10 mouse cellular contexts compared by ENCODE assay signal in genomic region chr2:78580013-78580412, GRCm38 (mm10).
DNase-seq lines count a peak whose midpoint lies in the region; ATAC-seq and TF ChIP-seq lines count a peak whose summit lies in the region.
"Had no signal": no experiment of that assay in that cellular context is flagged by ENCODE, and none has a peak within 500 bp of the region (broad histone marks: within the 10 kb centered on the region; RNA-seq: fewer than 3 reads in every experiment).

No protein-coding gene starts in this region.

- H3K9me3 ChIP-seq in lung, postnatal 0 days (ENCODE audit: low read length) = no peaks in the 10 kb centered on the region
- H3K9me3 ChIP-seq: intestine, embryonic 15.5 days had no signal

- no peak overlapping the region for H3K9ac ChIP-seq in lung, postnatal 0 days (replicated peaks; ENCODE audit: low read depth)
- H3K9ac ChIP-seq: intestine, embryonic 15.5 days had no signal

- no peak for ATAC-seq in lung, postnatal 0 days
- ATAC-seq: intestine, embryonic 15.5 days had no signal

- no peak for TF ChIP-seq CTCF in lung, postnatal 0 days (IDR thresholded peaks at IDR 0.05)

- no peaks in the 10 kb centered on the region for H3K79me2 ChIP-seq in myocyte (ENCODE audit: control insufficient read depth, insufficient read depth)

- 4% methylated on average over 6 of the region's 6 CpGs for WGBS in lung, postnatal 0 days

- H3K27me3 ChIP-seq in lung, postnatal 0 days (replicated peaks; ENCODE audit: insufficient read depth, low read length) = no peaks in the 10 kb centered on the region
- no peaks in the 10 kb centered on the region for H3K27me3 ChIP-seq in myocyte (ENCODE audit: control insufficient read depth, insufficient read depth, insufficient read length)
- H3K27me3 ChIP-seq: intestine, embryonic 15.5 days had no signal

- TF ChIP-seq POLR2A in myocyte (IDR thresholded peaks at IDR 0.05; ENCODE audit: insufficient read length, low read depth) = no peak

- no peaks in the 10 kb centered on the region for H3K4me1 ChIP-seq in lung, postnatal 0 days (ENCODE audit: insufficient read depth, low read depth, low read length)
- H3K4me1 ChIP-seq: intestine, embryonic 15.5 days had no signal

- H3K36me3 ChIP-seq in lung, postnatal 0 days (ENCODE audit: insufficient read depth, low read length) = no peaks in the 10 kb centered on the region
- H3K36me3 ChIP-seq in myocyte (ENCODE audit: control insufficient read depth, insufficient read depth) = no peaks in the 10 kb centered on the region
- H3K36me3 ChIP-seq: intestine, embryonic 15.5 days had no signal

- H3K4me2 ChIP-seq in lung, postnatal 0 days (replicated peaks; ENCODE audit: low read depth, low read length) = no peak overlapping the region
- peak overlapping the region; percentile 12 for H3K4me2 ChIP-seq in myocyte (ENCODE audit: low read depth)
- H3K4me2 ChIP-seq: intestine, embryonic 15.5 days had no signal

- H3ac ChIP-seq in myocyte (ENCODE audit: control insufficient read depth, insufficient read length) = no peak overlapping the region

- no peak overlapping the region for H3K4me3 ChIP-seq in lung, postnatal 0 days (ENCODE audit: low read depth, low read length)
- no peak overlapping the region for H3K4me3 ChIP-seq in myocyte
- H3K4me3 ChIP-seq: gastrocnemius, adult 2 months; intestine, embryonic 15.5 days; layer of hippocampus, adult 2 months had no signal

- TF ChIP-seq EP300 in lung, postnatal 0 days (IDR thresholded peaks at IDR 0.05) = no peak

- peak; percentile 6 for DNase-seq in lung, postnatal 0 days (ENCODE audit: low spot score)
- DNase-seq in lung, postnatal 36 days = no peak
- DNase-seq in brain, adult 2 months (ENCODE audit: low read depth, low spot score) = peak; percentile 15
- peak; percentile 9 for DNase-seq in liver
- DNase-seq in retina, embryonic 14.5 days (ENCODE audit: low spot score) = no peak
- DNase-seq in ovary, postnatal 14 days (ENCODE audit: low spot score) = no peak
- DNase-seq: gastrocnemius, adult 2 months had no signal

- no peak overlapping the region for H3K27ac ChIP-seq in lung, postnatal 0 days (ENCODE audit: low read length)
- H3K27ac ChIP-seq: gastrocnemius, adult 2 months; intestine, embryonic 15.5 days; layer of hippocampus, adult 2 months had no signal

TF ChIP-seq in myocyte, 11 proteins besides CTCF, POLR2A, EP300 and RAD21:
- no peak for TF ChIP-seq USF1 (IDR thresholded peaks at IDR 0.05; ENCODE audit: low read depth)
- no peak for TF ChIP-seq TCF3 (IDR thresholded peaks at IDR 0.05; ENCODE audit: insufficient read length, low read depth)
- no peak for TF ChIP-seq POLR2AphosphoS2 (IDR thresholded peaks at IDR 0.05; ENCODE audit: insufficient read length, low read depth)
- TF ChIP-seq E2F4 (IDR thresholded peaks at IDR 0.05; ENCODE audit: insufficient read depth) = no peak
- no peak for TF ChIP-seq MYOG (IDR thresholded peaks at IDR 0.05; ENCODE audit: control insufficient read depth in 1 of 3, insufficient read depth in 1 of 3, insufficient read length in 2 of 3, low read depth in 2 of 3)
- no peak for TF ChIP-seq REST (IDR thresholded peaks at IDR 0.05; ENCODE audit: insufficient read depth, insufficient read length)
- no peak for TF ChIP-seq CEBPB (IDR thresholded peaks at IDR 0.05; ENCODE audit: insufficient read depth, poor library complexity, severe bottlenecking)
- no peak for TF ChIP-seq TCF12 (IDR thresholded peaks at IDR 0.05; ENCODE audit: insufficient read depth, poor library complexity, severe bottlenecking)
- no peak for TF ChIP-seq MAX (IDR thresholded peaks at IDR 0.05; ENCODE audit: low read depth)
- no peak for TF ChIP-seq SRF (IDR thresholded peaks at IDR 0.05; ENCODE audit: control insufficient read depth, insufficient read length, low read depth)
- no peak for TF ChIP-seq MYOD1 (IDR thresholded peaks at IDR 0.05; ENCODE audit: control insufficient read depth in 1 of 3, insufficient read length in 2 of 3, low read depth in 2 of 3)

Comparison
In these comparisons a context has a peak if more than half of its experiments do, and no peak if none do; other contexts are left out.
1. DNase-seq: peak in lung, postnatal 0 days (single experiment), brain, adult 2 months (single experiment) and liver (single experiment); none in lung, postnatal 36 days (single experiment), retina, embryonic 14.5 days (single experiment) and ovary, postnatal 14 days (single experiment).